Mouse (Mus musculus): ENCODE measurements around the gene Lama4. TPM values are rescaled to one million over a fixed set of nuclear protein-coding genes. Genes with fewer than 3 reads are reported as not detected.
A peak's percentile ranks its signal among the peaks of the same experiment; 100 is the strongest.

Lama4 gene
- polyA plus RNA-seq, 1 experiment from 2014 or later: 69.6 TPM

DNA sequence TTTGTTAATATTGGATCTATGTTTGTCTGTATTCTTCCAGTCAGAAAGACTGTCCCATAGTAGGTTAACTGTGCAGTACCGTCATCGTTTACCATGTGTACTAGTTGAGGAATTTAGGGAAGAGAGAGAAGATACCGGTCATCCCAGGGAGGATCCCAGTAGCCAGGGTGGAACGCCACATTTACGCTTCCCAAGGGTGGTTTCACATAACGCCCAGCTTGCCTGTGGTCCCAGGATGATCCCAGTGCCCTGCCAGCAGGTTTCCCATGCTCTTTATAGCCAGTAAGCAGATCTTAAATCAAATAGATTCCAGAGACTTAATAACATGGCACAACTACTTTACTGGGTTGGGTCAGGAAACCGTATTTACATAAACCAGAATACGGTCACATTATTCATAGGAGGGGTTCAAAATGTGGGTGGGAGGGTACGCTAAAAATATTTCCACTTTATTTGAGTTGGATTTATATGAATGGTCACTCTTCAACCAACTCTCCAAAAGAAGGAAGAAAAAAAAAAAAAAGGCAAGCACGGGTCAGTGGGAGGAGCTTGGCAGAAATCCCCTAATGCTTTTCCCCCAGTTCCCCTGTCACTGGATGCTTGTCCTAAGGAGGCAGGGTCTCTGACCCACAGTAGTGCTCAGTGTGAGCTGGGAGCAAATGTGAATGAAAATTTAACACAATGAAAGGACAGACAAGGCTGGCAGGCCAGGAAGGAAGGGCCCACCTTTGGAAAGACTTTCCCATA, 3.2 kb downstream of the Lama4 start:
- peak overlapping the region; percentile 66 for H3K4me2 ChIP-seq (ENCODE audit: low read length)
- H3K4me1 ChIP-seq (replicated peaks; ENCODE audit: control insufficient read depth, insufficient read depth, low read length): peaks cover 18% of the 10 kb centered on the region
- no peak for DNase-seq (ENCODE audit: low spot score)
- H3K9me3 ChIP-seq (ENCODE audit: control insufficient read depth, low read length): no peaks in the 10 kb centered on the region
- H3K27me3 ChIP-seq (replicated peaks; ENCODE audit: control insufficient read depth, insufficient read depth, low read length): no peaks in the 10 kb centered on the region
- H3K9ac ChIP-seq (ENCODE audit: low read length): no peak overlapping the region
- no peak overlapping the region for H3K27ac ChIP-seq (ENCODE audit: low read depth)
- no peak for ATAC-seq (replicated peaks; ENCODE audit: low FRiP score, low TSS enrichment, low read depth)
- peak overlapping the region; percentile 20 for H3K4me3 ChIP-seq (ENCODE audit: low read depth, low read length)
- H3K36me3 ChIP-seq (ENCODE audit: control insufficient read depth, insufficient read depth, low read length): no peaks in the 10 kb centered on the region
- WGBS: 67% methylated on average over 10 of the region's 10 CpGs

DNA sequence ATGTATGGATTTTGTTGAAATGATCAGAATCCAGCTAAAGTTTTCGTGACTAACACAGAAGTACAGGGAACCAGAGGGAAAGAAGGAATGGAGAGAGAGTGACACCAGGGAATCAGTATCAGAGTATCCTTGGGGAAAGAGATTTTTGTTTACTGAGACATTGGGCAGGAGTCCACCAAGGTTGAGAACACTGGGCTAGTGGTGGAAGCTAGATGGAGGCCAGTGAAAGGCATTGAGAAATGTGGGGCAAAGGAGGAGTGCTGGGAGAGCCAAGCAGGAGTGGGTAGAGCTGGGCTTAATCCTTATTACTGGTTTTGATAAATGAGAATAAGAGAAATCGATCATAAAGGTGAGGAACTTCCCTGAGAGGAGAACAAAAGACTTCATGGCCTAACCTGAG, 4.2 kb downstream of the Lama4 start:
- Histone ChIP-seq H3K27ac (ENCODE audit: low read depth) (no peak overlapping the region), H3K9me3 (ENCODE audit: control insufficient read depth, low read length) (no peaks in the 10 kb centered on the region), H3K4me1 (replicated peaks; ENCODE audit: control insufficient read depth, insufficient read depth, low read length) (peaks cover 18% of the 10 kb centered on the region), H3K9ac (ENCODE audit: low read length) (no peak overlapping the region), H3K27me3 (replicated peaks; ENCODE audit: control insufficient read depth, insufficient read depth, low read length) (no peaks in the 10 kb centered on the region), H3K4me3 (ENCODE audit: low read depth, low read length) (no peak overlapping the region), H3K4me2 (ENCODE audit: low read length) (peak overlapping the region; percentile 66; the same call in 1 of the 2 replicates), H3K36me3 (ENCODE audit: control insufficient read depth, insufficient read depth, low read length) (no peaks in the 10 kb centered on the region; the same call in 1 of the 2 replicates)
- ATAC-seq (replicated peaks; ENCODE audit: low FRiP score, low TSS enrichment, low read depth) (no peak), DNase-seq (ENCODE audit: low spot score) (no peak)
- WGBS: 87% methylated on average over 2 of the region's 2 CpGs

DNA sequence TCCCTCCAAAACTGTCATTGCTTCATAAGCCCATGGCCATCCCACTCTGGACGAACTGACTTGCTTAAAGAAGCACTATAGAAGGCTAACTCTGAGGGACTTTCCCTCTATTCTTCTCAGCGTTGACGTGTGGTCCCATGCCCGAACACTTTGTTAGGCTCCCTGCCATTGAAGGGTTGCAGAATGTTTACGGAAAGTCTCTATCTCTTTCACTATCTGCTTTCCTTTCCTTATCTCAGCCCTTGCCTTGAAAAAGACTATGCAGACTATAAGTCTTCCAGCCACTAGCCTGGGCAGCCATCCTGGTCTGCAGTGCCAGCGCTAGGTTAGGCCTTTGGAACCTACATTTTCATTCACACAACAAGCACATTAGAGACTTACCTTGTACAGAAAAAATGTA, 4.7 kb downstream of the Lama4 start:
- H3K9me3 ChIP-seq (ENCODE audit: control insufficient read depth, low read length): no peaks in the 10 kb centered on the region
- 67% methylated on average over 6 of the region's 6 CpGs for WGBS
- ATAC-seq (replicated peaks; ENCODE audit: low FRiP score, low TSS enrichment, low read depth): no peak
- DNase-seq (ENCODE audit: low spot score): no peak
- H3K4me1 ChIP-seq (replicated peaks; ENCODE audit: control insufficient read depth, insufficient read depth, low read length): peaks cover 15% of the 10 kb centered on the region
- H3K27ac ChIP-seq (ENCODE audit: low read depth): no peak overlapping the region
- no peaks in the 10 kb centered on the region for H3K27me3 ChIP-seq (replicated peaks; ENCODE audit: control insufficient read depth, insufficient read depth, low read length)
- no peaks in the 10 kb centered on the region; the same call in 1 of the 2 replicates for H3K36me3 ChIP-seq (ENCODE audit: control insufficient read depth, insufficient read depth, low read length)
- H3K9ac ChIP-seq (ENCODE audit: low read length): no peak overlapping the region
- no peak overlapping the region for H3K4me3 ChIP-seq (ENCODE audit: low read depth, low read length)
- H3K4me2 ChIP-seq (ENCODE audit: low read length): no peak overlapping the region

DNA sequence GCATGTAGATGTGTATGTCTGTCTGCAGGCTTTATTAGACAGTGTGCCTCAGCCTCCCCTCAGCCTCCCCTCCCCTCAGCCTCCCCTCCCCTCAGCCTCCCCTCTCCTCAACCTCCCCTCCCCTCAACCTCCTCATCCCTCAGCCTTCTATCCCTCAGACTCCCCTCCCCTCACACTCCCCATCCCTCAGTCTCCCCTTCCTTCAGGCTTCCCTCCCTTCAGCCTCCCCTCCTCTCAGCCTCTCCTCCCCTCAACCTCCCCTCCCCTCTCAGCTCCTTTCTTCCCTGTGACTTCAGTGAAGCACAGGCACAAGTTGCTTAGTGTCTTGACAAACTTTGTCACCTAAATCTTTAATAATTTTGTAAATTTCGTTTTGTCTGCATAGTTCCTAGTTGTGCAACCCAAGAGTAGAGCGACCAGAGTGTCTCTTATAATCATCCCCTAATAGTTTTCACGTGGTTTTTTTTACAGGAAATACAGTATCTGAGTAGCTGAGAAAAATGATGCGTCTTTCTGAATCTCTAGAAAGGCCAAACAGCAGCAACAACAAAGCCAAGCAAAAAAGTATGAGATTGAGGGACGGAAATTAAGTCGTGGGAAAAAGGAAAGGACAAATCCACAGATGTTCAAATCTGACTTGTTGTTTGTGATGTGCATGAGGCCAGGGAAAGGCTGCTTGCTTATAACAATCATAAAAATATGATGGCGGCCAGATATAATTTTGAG, 7.1 kb downstream of the Lama4 start:
- Histone ChIP-seq H3K4me2 (ENCODE audit: low read length) (no peak overlapping the region), H3K9ac (ENCODE audit: low read length) (no peak overlapping the region), H3K4me3 (ENCODE audit: low read depth, low read length) (no peak overlapping the region), H3K4me1 (replicated peaks; ENCODE audit: control insufficient read depth, insufficient read depth, low read length) (peaks cover 10% of the 10 kb centered on the region), H3K9me3 (ENCODE audit: control insufficient read depth, low read length) (no peaks in the 10 kb centered on the region), H3K36me3 (ENCODE audit: control insufficient read depth, insufficient read depth, low read length) (no peaks in the 10 kb centered on the region; the same call in 1 of the 2 replicates), H3K27me3 (replicated peaks; ENCODE audit: control insufficient read depth, insufficient read depth, low read length) (no peaks in the 10 kb centered on the region), H3K27ac (ENCODE audit: low read depth) (peak overlapping the region; percentile 57)
- no peak for DNase-seq (ENCODE audit: low spot score)
- WGBS: 55% methylated on average over 7 of the region's 7 CpGs
- no peak for ATAC-seq (replicated peaks; ENCODE audit: low FRiP score, low TSS enrichment, low read depth)

DNA sequence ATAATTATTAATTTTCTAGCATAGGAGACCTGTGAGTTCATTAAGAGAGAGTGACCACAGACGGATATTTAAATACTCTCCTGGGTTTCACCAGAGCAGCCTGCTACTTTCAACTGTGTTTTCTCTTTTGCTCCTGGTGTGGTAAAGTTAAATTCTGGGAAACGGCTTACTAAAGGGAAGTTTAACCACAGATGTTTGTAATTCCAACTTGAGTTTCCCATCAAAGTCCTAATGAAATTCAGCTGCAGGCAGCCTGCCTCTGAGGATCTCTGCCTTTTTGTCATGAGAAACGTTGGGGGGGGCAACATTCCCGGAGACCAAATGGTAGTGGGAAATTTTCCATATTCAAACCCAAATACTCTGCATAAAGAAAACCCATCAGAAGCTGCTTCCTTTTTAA, 7.7 kb downstream of the Lama4 start:
- H3K27ac ChIP-seq (ENCODE audit: low read depth): peak overlapping the region; percentile 57
- no peaks in the 10 kb centered on the region for H3K27me3 ChIP-seq (replicated peaks; ENCODE audit: control insufficient read depth, insufficient read depth, low read length)
- no peak for DNase-seq (ENCODE audit: low spot score)
- H3K4me3 ChIP-seq (ENCODE audit: low read depth, low read length): no peak overlapping the region
- no peaks in the 10 kb centered on the region; the same call in 1 of the 2 replicates for H3K36me3 ChIP-seq (ENCODE audit: control insufficient read depth, insufficient read depth, low read length)
- H3K9ac ChIP-seq (ENCODE audit: low read length): no peak overlapping the region
- H3K4me1 ChIP-seq (replicated peaks; ENCODE audit: control insufficient read depth, insufficient read depth, low read length): peaks cover 10% of the 10 kb centered on the region
- 43% methylated on average over 4 of the region's 4 CpGs for WGBS
- no peak for ATAC-seq (replicated peaks; ENCODE audit: low FRiP score, low TSS enrichment, low read depth)
- no peaks in the 10 kb centered on the region for H3K9me3 ChIP-seq (ENCODE audit: control insufficient read depth, low read length)
- no peak overlapping the region for H3K4me2 ChIP-seq (ENCODE audit: low read length)

DNA sequence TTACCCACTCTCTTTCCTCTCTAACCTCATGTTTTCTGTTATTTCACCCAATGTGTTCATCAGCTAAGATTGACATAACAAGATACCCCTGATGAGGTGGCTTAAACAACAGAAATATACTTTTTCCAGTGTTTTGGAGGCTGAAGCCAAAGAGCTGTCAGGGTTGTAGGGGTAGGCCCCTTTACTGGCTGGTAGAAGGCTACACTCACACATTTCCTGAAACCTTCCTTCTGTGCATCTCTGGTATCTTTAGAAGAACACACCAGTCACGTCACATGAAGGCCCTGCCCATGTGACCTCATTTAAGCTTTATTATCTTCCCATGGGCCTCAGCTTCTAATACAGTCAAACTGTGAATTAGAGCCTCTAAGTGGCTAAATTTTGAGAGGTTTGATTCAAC, 12.9 kb downstream of the Lama4 start:
- Histone ChIP-seq H3K9ac (ENCODE audit: low read length) (no peak overlapping the region), H3K36me3 (ENCODE audit: control insufficient read depth, insufficient read depth, low read length) (no peaks in the 10 kb centered on the region; the same call in 1 of the 2 replicates), H3K4me3 (ENCODE audit: low read depth, low read length) (no peak overlapping the region), H3K9me3 (ENCODE audit: control insufficient read depth, low read length) (no peaks in the 10 kb centered on the region), H3K27ac (ENCODE audit: low read depth) (no peak overlapping the region), H3K4me2 (ENCODE audit: low read length) (no peak overlapping the region), H3K4me1 (replicated peaks; ENCODE audit: control insufficient read depth, insufficient read depth, low read length) (peaks cover 7% of the 10 kb centered on the region; the same call in 1 of the 2 replicates), H3K27me3 (replicated peaks; ENCODE audit: control insufficient read depth, insufficient read depth, low read length) (no peaks in the 10 kb centered on the region)
- 73% methylated on average over 1 of the region's 1 CpGs for WGBS
- no peak for DNase-seq (ENCODE audit: low spot score)
- ATAC-seq (replicated peaks; ENCODE audit: low FRiP score, low TSS enrichment, low read depth): no peak

DNA sequence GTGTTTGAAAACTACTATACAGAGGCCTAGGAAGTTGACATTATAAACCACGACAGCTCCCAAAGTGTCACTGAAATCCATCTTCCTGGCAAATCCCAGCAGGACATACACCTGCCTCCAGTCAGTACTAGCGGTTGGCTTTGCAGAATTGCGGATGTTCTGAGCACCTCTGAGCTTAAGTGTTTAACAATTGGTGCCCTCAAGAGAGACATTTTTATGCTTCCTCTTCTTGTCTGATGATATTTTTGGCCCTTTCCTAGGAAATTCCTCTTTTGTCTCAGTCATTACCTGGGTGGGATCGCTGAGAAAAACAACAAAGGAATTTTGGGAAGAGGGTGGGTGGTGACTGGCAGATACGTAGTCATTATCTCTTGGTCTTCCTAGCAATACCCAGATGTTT, 14.4 kb downstream of the Lama4 start:
- no peak for DNase-seq (ENCODE audit: low spot score)
- H3K9me3 ChIP-seq (ENCODE audit: control insufficient read depth, low read length): no peaks in the 10 kb centered on the region
- ATAC-seq (replicated peaks; ENCODE audit: low FRiP score, low TSS enrichment, low read depth): no peak
- H3K36me3 ChIP-seq (ENCODE audit: control insufficient read depth, insufficient read depth, low read length): no peaks in the 10 kb centered on the region
- H3K27me3 ChIP-seq (replicated peaks; ENCODE audit: control insufficient read depth, insufficient read depth, low read length): no peaks in the 10 kb centered on the region
- 48% methylated on average over 5 of the region's 5 CpGs for WGBS
- peaks cover 15% of the 10 kb centered on the region for H3K4me1 ChIP-seq (replicated peaks; ENCODE audit: control insufficient read depth, insufficient read depth, low read length)
- no peak overlapping the region for H3K9ac ChIP-seq (ENCODE audit: low read length)
- H3K4me2 ChIP-seq (ENCODE audit: low read length): no peak overlapping the region
- no peak overlapping the region for H3K4me3 ChIP-seq (ENCODE audit: low read depth, low read length)
- no peak overlapping the region for H3K27ac ChIP-seq (ENCODE audit: low read depth)

DNA sequence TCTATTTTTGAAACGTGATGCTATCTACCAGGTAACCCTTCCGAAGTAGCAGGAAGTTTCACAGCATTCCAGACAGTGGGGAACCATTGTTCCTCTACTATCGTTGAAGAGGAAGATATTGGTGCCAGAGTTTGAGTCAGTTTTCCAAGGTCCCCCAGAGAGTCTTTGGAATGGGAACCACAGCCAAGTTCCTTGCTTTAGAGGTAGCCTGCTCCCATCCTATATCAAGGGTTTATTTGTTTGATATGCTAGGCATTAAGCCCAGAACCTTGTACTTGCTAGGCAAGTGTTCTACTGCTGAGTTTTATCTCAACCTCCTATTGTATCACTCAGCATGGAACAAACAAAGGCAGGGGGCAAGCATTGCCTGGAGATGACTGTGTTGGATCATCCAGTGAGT, 15.7 kb downstream of the Lama4 start:
- 71% methylated on average over 3 of the region's 3 CpGs for WGBS
- DNase-seq (ENCODE audit: low spot score): no peak
- Histone ChIP-seq H3K36me3 (ENCODE audit: control insufficient read depth, insufficient read depth, low read length) (no peaks in the 10 kb centered on the region), H3K27me3 (replicated peaks; ENCODE audit: control insufficient read depth, insufficient read depth, low read length) (no peaks in the 10 kb centered on the region), H3K27ac (ENCODE audit: low read depth) (no peak overlapping the region), H3K4me1 (replicated peaks; ENCODE audit: control insufficient read depth, insufficient read depth, low read length) (peaks cover 18% of the 10 kb centered on the region), H3K4me3 (ENCODE audit: low read depth, low read length) (no peak overlapping the region), H3K9me3 (ENCODE audit: control insufficient read depth, low read length) (no peaks in the 10 kb centered on the region), H3K4me2 (ENCODE audit: low read length) (no peak overlapping the region), H3K9ac (ENCODE audit: low read length) (no peak overlapping the region)
- ATAC-seq (replicated peaks; ENCODE audit: low FRiP score, low TSS enrichment, low read depth): no peak
